Mouse (Mus musculus) ZHBTc4 (cell line): Measurements from ENCODE around the gene Slc26a9.

Experiments
- DNase-seq: peaks from one replicate; pipeline ENCODE4 v3.0.0-alpha.2; 2011; ENCODE audit warnings: low read depth, low spot score

The Slc26a9 gene

GRCm38 (mm10) chr1:131743868-131744464, at the start of gene Slc26a9:
Gene Slc26a9, plus strand, starts transcription at chr1:131744022.
- DNase-seq, result no peak

DNA sequence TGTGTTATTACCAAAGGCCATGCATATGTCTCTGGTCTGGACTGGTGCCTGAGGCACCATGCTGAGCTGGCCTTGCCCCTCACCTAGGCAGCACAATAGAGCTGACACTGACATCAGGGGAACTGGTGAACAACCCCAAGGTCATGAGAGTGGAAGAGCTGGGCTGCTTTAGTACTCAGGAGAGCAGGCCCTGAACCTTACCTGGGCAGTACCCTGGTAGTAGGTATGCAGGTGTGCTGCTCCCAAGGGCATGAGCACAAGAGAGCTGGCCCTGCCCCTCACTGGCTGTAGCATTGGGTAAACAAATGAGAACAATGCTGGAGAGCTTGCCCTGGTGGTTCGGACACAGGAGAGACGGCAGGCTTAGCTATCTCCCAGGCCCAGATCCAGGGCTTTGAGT, 48.5 kb upstream of the Slc26a9 start:
- no peak for DNase-seq

GRCm38 (mm10) chr1:131696325-131696724, 47.5 kb upstream of the Slc26a9 start:
- no peak for DNase-seq

GRCm38 (mm10) chr1:131698770-131699169, 45.1 kb upstream of the Slc26a9 start:
- no peak for DNase-seq

DNA sequence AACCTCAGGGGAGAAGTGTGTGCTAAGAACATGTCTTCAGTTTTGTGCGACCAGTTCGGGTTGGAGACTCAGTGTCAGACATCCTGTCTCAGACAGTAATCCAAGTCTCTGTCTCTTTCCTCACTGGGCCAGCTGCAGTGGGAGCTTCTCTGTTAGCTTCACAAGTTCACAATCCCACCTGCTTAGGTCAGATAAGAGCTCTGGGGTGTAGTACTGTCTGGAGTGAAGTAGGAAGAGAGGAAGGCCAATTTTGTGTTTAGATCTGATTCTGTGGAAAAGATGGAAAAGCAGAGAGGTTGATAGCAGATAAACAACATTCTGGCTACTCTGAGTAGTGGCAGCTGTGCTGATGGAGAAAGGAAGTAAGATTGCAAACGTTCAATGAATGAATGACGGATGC, 44.2 kb upstream of the Slc26a9 start:
- no peak for DNase-seq

DNA sequence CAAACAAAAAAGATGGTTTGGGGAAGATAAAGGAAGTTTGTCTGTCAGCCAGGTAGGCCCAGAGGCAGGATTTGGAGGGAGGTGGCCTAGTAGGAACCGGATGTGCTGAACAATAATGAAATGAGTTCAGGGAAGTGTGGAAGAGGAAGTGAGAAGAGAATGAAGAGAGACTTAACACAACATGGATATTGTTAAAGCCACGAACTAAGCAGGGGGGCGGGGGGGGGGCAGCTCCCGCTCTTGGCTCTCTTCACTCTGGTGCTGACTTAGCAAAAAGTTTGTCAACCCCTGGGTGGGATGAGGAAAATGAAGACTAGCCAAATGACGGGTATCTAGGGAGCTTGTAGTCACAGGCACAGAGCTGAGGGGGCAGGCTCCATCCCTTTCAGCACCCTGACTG, 43.4 kb upstream of the Slc26a9 start:
- DNase-seq, result no peak

DNA sequence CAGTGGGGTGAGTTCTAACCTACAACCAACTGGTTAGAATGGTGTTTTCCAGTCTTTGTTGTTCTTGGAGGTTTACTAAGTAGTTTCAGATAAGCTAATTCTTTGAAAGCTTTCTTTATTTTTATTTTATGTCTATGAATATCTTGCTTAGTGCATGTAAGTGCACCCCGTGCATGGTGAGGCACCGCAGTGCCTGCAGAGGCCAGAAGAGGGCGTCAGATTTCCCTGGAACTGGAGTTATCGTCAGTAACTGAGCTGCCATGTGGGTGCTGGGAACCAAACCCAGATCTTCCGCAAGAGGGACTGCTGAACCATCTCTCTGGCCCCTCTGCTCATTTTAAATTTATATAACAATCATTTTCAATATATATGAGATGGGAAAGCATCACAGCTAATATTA, 42.4 kb upstream of the Slc26a9 start:
- DNase-seq, result peak; percentile 44

GRCm38 (mm10) chr1:131702094-131702766, 41.6 kb upstream of the Slc26a9 start:
- no peak for DNase-seq

GRCm38 (mm10) chr1:131703482-131703881, 40.3 kb upstream of the Slc26a9 start:
- no peak for DNase-seq

- peak; percentile 52 for DNase-seq
Measured at GRCm38 (mm10) chr1:131708338-131708737, 35.5 kb upstream of the Slc26a9 start.

GRCm38 (mm10) chr1:131711518-131711917, 32.3 kb upstream of the Slc26a9 start:
- DNase-seq, result no peak

DNA sequence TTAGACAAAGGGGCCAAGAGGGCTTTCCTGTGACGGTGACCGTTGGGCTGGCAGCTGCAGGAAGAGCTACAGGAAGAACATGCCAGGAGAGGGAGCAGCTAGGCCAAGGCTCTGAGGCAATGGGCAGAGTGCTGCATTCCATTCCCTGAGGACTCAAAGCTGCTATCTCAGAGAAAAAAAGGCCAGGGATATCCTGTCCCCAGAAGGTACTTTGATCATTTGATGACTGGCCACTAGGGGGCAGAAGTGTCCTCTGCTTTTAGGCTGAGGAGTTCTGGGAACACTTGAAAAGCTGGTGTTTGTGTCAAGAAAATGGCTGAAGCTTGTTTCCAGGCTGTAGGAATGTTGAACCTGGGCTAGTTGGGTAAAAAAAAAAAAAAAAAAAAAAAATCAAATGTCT, 31.4 kb upstream of the Slc26a9 start:
- DNase-seq, result peak; percentile 91

- DNase-seq, result peak; percentile 55
Measured at GRCm38 (mm10) chr1:131714388-131715337, 29.2 kb upstream of the Slc26a9 start.

DNA sequence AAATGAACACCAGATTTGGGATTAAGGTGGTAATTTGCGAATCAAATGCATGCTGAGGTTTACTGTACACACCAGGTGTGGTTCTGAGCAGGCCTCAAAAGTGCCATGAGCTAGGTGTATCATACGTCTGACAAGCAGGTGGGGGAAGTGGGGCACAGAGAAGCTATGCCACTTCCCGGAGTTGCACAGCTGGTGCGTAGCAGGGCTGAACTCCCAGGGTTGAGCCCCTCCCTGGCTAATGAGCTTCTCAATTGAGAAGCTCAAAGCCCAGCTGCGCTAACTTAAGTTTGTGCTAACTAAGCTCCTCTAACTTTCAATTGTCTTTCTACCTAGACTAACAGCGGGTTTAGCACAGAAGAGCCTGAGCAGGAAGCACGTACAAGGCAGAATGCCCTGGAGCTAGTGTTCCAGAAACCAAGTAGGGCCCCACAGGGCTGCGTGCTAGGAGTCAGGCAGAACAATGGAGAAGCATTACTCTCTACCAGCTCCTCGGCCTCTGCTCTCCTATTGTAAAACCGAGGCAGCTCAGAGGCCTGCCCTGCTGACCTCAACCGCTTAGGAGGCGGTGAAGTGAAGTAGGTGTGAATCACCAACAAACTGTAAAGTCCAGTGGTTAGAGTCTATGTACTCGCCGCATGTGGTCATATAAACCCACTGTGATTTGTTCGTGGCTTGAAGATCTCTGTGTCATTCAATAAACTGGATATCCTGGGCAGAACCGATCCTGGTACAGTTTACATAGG, 24.7 kb upstream of the Slc26a9 start:
- DNase-seq, result peak; percentile 84

GRCm38 (mm10) chr1:131721989-131722388, 21.8 kb upstream of the Slc26a9 start:
- DNase-seq, result no peak

- no peak for DNase-seq
Measured at GRCm38 (mm10) chr1:131723549-131723948, 20.3 kb upstream of the Slc26a9 start.

GRCm38 (mm10) chr1:131726586-131726985, 17.2 kb upstream of the Slc26a9 start:
- no peak for DNase-seq

DNA sequence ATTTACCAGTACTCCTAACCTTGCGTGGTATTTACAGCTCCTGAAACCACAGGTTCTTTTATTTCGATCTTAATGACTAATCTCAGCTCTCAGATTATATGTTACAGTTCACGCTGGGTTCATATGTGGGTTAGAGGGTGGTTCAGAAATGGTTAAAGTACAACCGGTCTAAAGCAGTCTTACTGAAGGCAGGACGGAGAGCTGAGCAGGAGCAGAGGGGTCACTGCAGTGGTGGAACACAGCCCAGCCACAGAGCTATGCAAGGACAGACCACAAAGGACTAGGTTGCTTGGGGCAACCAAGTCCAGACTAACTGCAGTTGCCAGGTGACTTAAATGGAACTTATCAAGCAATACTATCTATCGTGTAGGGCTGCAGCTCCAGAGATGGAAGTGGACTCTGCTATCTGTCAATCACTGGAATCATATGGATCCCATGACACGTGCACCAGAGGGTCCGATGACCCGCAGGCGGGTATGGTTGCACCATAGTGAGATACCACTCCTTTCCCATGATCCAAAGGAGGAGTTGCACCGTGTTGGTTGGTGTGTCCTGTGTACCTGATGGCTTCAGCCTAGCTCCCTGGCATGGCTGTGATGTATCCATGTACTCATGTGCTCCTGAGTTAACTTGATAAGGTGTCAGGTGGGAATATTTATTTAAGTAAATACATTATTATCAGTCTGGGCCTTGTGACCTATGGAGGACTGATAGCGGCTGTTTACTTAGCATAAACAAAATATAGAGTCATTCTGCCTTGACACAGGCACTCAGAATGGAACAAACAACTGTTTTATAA, 13.0 kb upstream of the Slc26a9 start:
- no peak for DNase-seq

- DNase-seq, result no peak
Measured at GRCm38 (mm10) chr1:131733474-131734180, 10.2 kb upstream of the Slc26a9 start.

- DNase-seq, result no peak
Measured at GRCm38 (mm10) chr1:131734657-131735273, 9.1 kb upstream of the Slc26a9 start.
